Mouse (Mus musculus) kidney, adult 2 months (tissue): Measurements from ENCODE around the gene Bach1.

Source experiments
- CTCF ChIP-seq: fragments of 200-500 bp; conservative IDR thresholded peaks from 2 replicates; pipeline ENCODE4 v1.5.1; 2011; ENCODE audit warnings: low read depth, mild to moderate bottlenecking, control low read depth, low read length, moderate library complexity, mixed read lengths; ENCODE audit not compliant: insufficient read depth, insufficient read length
- POLR2A ChIP-seq: fragments of 200-500 bp; IDR thresholded peaks from one replicate; pipeline ENCODE4 v1.6.1; 2011; ENCODE audit warnings: low read depth, low read length, control low read depth

DNA sequence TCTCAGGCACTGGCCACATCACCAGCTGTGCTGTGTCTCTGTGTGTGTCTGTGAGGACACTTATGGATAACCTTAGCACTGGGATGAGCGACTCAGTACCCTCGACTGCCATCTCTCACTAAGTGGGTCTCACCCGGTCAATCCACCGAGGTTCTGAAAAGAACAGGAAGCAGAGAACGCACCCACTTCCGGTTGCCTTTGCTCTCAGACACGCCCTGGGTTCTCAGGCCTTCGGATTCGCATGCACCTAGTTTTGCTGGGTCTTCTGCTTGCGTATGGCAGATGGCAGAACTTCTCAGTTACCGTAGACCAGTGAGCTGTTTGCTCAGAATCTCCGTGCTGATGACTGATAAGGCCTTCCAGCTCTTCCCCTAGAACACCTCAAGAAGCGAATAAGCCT, 52.5 kb downstream of the Bach1 start:
- no peak for TF ChIP-seq CTCF
- TF ChIP-seq POLR2A, result no peak
